Mouse (Mus musculus) thymus, postnatal 25 days (tissue): ENCODE results near the gene Gm973.

Experiments used
- DNase-seq: peaks from one replicate; pipeline ENCODE4 v3.0.0; 2022

Gene Gm973

GRCm38 (mm10) chr1:59516026-59516917 lies at the start of gene Gm973:
Gene Gm973 (plus strand): TSS chr1:59516264.
- no peak for DNase-seq

- no peak for DNase-seq
These were observed 46.9 kb upstream of the Gm973 start for GRCm38 (mm10) chr1:59469170-59469569.

GRCm38 (mm10) chr1:59470766-59471165 lies 45.3 kb upstream of the Gm973 start:
- DNase-seq = no peak

- no peak for DNase-seq
These were observed 43.5 kb upstream of the Gm973 start for GRCm38 (mm10) chr1:59472368-59473180.

- DNase-seq = no peak
These were observed 42.9 kb upstream of the Gm973 start for GRCm38 (mm10) chr1:59473181-59473555.

GRCm38 (mm10) chr1:59475618-59476017 lies 40.4 kb upstream of the Gm973 start:
- no peak for DNase-seq

- DNase-seq = no peak
These were observed 37.2 kb upstream of the Gm973 start for GRCm38 (mm10) chr1:59478911-59479310.

- DNase-seq = no peak
These were observed 35.1 kb upstream of the Gm973 start for GRCm38 (mm10) chr1:59480821-59481455.

- peak; percentile 94 for DNase-seq
These were observed 34.4 kb upstream of the Gm973 start for GRCm38 (mm10) chr1:59481456-59482291.

- DNase-seq = no peak
These were observed 33.8 kb upstream of the Gm973 start, which contains the start of gene Fzd7 for GRCm38 (mm10) chr1:59482331-59482695. Gene Fzd7 (plus strand): TSS chr1:59482424.

- peak; percentile 50 for DNase-seq
These were observed 33.2 kb upstream of the Gm973 start for GRCm38 (mm10) chr1:59482696-59483520.

GRCm38 (mm10) chr1:59483521-59484245 lies 32.4 kb upstream of the Gm973 start:
- peak; percentile 49 for DNase-seq

GRCm38 (mm10) chr1:59484314-59484713 lies 31.8 kb upstream of the Gm973 start:
- no peak for DNase-seq

GRCm38 (mm10) chr1:59484791-59485785 lies 31.0 kb upstream of the Gm973 start:
- DNase-seq = no peak

- no peak for DNase-seq
These were observed 30.3 kb upstream of the Gm973 start for GRCm38 (mm10) chr1:59485803-59486202.

- no peak for DNase-seq
These were observed 28.4 kb upstream of the Gm973 start for GRCm38 (mm10) chr1:59487651-59488051.

- DNase-seq = no peak
These were observed 27.6 kb upstream of the Gm973 start for GRCm38 (mm10) chr1:59488481-59488880.

- no peak for DNase-seq
These were observed 27.1 kb upstream of the Gm973 start for GRCm38 (mm10) chr1:59488991-59489390.

GRCm38 (mm10) chr1:59491517-59491916 lies 24.5 kb upstream of the Gm973 start:
- DNase-seq = no peak
